Mouse (Mus musculus): ENCODE data around the gene P2rx2.

The P2rx2 gene

GRCm38 (mm10) chr5:110330508-110330907 is 12.5 kb downstream of the P2rx2 start:
- DNase-seq (ENCODE audit: low spot score in 2 of 2) = no peak

DNA sequence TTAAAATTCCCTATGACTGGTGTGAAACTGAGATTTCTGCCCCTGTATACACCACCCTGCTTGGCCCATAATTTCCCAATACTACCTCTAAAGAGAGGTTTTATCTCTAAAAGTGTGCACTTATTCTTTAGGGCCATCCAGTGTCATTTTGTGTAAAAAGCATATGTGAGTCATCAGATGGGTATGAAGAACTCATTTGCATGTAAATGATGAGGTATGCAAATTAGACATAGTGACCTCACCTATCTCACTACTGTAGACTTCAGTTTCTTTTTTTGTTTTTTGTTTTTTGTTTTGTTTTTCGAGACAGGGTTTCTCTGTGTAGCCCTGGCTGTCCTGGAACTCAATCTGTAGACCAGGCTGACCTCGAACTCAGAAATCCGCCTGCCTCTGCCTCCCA is 29.9 kb downstream of the P2rx2 start:
- DNase-seq (ENCODE audit: low spot score in 2 of 2) = no peak

DNA sequence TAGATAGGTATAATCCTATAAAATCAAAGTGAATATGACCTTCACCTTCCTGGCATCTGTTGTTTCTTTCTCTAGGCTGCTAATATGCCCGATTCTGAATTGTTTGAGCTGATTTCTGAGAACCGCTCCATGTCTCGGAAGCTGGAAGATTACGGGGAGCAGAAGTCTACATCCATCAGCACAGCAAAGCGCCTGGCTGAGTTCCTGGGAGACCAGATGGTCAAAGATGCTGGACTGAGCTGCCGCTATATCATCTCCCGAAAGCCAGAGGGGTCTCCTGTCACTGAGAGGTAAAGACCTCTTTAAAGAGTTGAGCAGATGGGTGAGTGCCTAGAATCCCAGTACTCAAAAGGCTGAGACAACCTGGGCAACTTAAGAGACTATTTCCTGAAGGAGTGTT is 34.2 kb downstream of the P2rx2 start:
- DNase-seq (ENCODE audit: low spot score in 2 of 2) = no peak

GRCm38 (mm10) chr5:110300591-110300990 is 42.4 kb downstream of the P2rx2 start:
- DNase-seq (ENCODE audit: low spot score in 2 of 2) = no peak

DNA sequence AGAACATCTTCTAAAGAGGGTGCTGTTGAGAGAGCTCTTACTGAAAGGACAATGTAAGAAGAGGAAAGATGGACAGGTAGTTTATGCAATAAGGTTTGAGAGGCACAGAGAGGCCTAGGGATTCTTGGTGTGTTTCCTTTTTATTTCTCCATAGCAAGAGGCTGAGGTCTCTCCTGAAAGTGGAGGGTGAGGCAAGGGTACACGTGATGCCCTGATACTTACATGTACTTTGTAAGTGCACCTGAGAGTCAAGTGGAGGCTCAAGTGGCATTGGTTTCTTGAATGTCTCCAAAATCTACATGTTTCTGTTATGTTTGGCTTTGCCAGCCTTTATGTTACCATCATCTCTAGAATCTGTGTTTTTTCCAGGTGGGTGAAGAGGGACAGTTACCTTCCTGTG is 46.4 kb downstream of the P2rx2 start:
- no peak for DNase-seq (ENCODE audit: low spot score in 2 of 2)

- no peak for DNase-seq (ENCODE audit: low spot score in 2 of 2)
Measured at GRCm38 (mm10) chr5:110291649-110292048, 51.4 kb downstream of the P2rx2 start.

All from frontal cortex, postnatal 10 days (tissue).